In the genomic region with DNA sequence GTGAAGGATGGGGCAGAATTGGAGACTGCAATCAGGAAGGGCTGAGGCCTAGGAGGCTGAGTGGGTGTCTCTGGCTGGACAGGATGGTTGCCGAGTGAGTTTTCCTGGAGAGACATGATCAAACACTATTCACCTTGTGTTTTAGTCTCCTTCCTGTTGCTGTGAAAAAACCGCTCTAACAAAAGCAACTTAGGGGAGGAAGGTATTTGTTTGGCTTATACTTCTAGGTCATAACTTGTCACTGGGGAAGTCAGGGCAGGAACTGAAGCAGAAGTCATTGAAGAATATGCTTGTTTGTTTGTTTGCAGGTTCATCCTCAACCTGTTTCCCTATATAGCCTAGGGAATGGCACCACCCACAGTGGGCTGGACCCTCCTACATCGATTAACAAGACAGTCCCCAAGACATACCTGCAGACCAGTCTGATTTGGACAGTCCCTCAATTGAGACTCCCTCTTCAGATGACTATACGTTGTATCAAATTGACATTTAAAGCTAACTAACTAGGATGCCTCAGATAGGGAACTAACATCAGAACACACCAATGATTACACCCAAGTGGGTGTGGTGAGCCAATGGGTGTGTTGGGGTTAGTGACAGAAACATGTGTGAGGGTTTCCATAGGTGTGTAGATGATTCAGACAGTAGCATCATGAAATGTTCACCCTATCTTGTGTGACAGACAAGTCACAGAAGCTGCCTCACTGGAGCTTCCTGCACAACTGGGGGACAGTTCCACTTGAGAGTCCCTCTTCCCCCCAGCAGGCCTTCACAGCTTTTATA, we compare ENCODE assay signal across 27 mouse cellular contexts. TPM values are rescaled to one million over a fixed set of nuclear protein-coding genes. Genes with fewer than 3 reads are reported as not detected.
DNase-seq lines count a peak whose midpoint lies in the region; ATAC-seq and TF ChIP-seq lines count a peak whose summit lies in the region.
"Had no signal": no experiment of that assay in that cellular context is flagged by ENCODE, and none has a peak within 500 bp of the region (broad histone marks: within the 10 kb centered on the region; RNA-seq: fewer than 3 reads in every experiment).

No protein-coding gene starts in this region.

- no peak overlapping the region for H3K4me2 ChIP-seq in lung, postnatal 0 days (replicated peaks; ENCODE audit: low read depth, low read length)
- 0 out of 2 replicates have a peak overlapping the region, but pooled peaks have one; percentile 6 for H3K4me2 ChIP-seq in liver, embryonic 15.5 days
- H3K4me2 ChIP-seq: embryonic facial prominence, embryonic 15.5 days; hindbrain, embryonic 15.5 days; intestine, embryonic 15.5 days; limb, embryonic 15.5 days; neural tube, embryonic 15.5 days; stomach, embryonic 15.5 days had no signal

- no peaks in the 10 kb centered on the region for H3K36me3 ChIP-seq in lung, postnatal 0 days (ENCODE audit: insufficient read depth, low read length)
- no peaks in the 10 kb centered on the region for H3K36me3 ChIP-seq in liver, embryonic 15.5 days (replicated peaks)
- H3K36me3 ChIP-seq: embryonic facial prominence, embryonic 15.5 days; heart, embryonic 10.5 days; hindbrain, embryonic 15.5 days; intestine, embryonic 15.5 days; limb, embryonic 15.5 days; neural tube, embryonic 15.5 days; stomach, embryonic 15.5 days had no signal

- DNase-seq in kidney, postnatal 14 days = peak; percentile 47
- no peak for DNase-seq in kidney, adult 11 months
- DNase-seq in lung, postnatal 0 days (ENCODE audit: low spot score) = peak; percentile 35
- no peak for DNase-seq in lung, postnatal 10 days
- no peak for DNase-seq in urinary bladder, postnatal 4 days (ENCODE audit: low spot score in 2 of 2)
- no peak for DNase-seq in frontal cortex, adult 2 months (ENCODE audit: extremely low spot score in 1 of 2, low spot score in 1 of 2)
- DNase-seq: adrenal gland, adult 2 months; cerebellum, adult 11 months; cerebellum, adult 9-11 months; gastrocnemius, adult 2 months; heart, postnatal 4 days; lung, postnatal 14 days; midbrain, embryonic 14.5 days; right cerebral cortex, adult 18-20 months; thymus, adult 2 months; thymus, postnatal 4 days had no signal

- H3K9ac ChIP-seq in lung, postnatal 0 days (replicated peaks; ENCODE audit: low read depth) = no peak overlapping the region
- no peak overlapping the region for H3K9ac ChIP-seq in liver, embryonic 15.5 days
- H3K9ac ChIP-seq: embryonic facial prominence, embryonic 15.5 days; hindbrain, embryonic 15.5 days; intestine, embryonic 15.5 days; limb, embryonic 15.5 days; neural tube, embryonic 15.5 days; stomach, embryonic 15.5 days had no signal

- 71% methylated on average over 4 of the region's 4 CpGs for WGBS in lung, postnatal 0 days
- 71% methylated on average over 4 of the region's 4 CpGs for WGBS in liver, embryonic 15.5 days (ENCODE audit: insufficient replicate concordance)

- TF ChIP-seq EP300 in lung, postnatal 0 days (IDR thresholded peaks at IDR 0.05) = no peak

- no peaks in the 10 kb centered on the region for H3K9me3 ChIP-seq in lung, postnatal 0 days (ENCODE audit: low read length)
- H3K9me3 ChIP-seq in liver, embryonic 15.5 days (replicated peaks) = no peaks in the 10 kb centered on the region
- H3K9me3 ChIP-seq: embryonic facial prominence, embryonic 15.5 days; heart, embryonic 10.5 days; hindbrain, embryonic 15.5 days; intestine, embryonic 15.5 days; limb, embryonic 15.5 days; neural tube, embryonic 15.5 days; stomach, embryonic 15.5 days had no signal

- TF ChIP-seq CTCF in lung, postnatal 0 days (IDR thresholded peaks at IDR 0.05) = no peak

- H3K4me3 ChIP-seq in lung, postnatal 0 days (ENCODE audit: low read depth, low read length) = no peak overlapping the region
- no peak overlapping the region for H3K4me3 ChIP-seq in liver, embryonic 15.5 days (replicated peaks)
- H3K4me3 ChIP-seq: embryonic facial prominence, embryonic 15.5 days; gastrocnemius, adult 2 months; heart, embryonic 10.5 days; hindbrain, embryonic 15.5 days; intestine, embryonic 15.5 days; left cerebral cortex, adult 2 months; limb, embryonic 15.5 days; myocyte; neural tube, embryonic 15.5 days; stomach, embryonic 15.5 days had no signal

- H3K4me1 ChIP-seq in lung, postnatal 0 days (ENCODE audit: insufficient read depth, low read depth, low read length) = no peaks in the 10 kb centered on the region; the same call in 1 of the 2 replicates
- H3K4me1 ChIP-seq in liver, embryonic 15.5 days (replicated peaks) = peaks cover 76% of the 10 kb centered on the region
- H3K4me1 ChIP-seq: stomach, embryonic 15.5 days had no signal

- H3K27me3 ChIP-seq in lung, postnatal 0 days (replicated peaks; ENCODE audit: insufficient read depth, low read length) = no peaks in the 10 kb centered on the region
- H3K27me3 ChIP-seq in liver, embryonic 15.5 days = no peaks in the 10 kb centered on the region
- H3K27me3 ChIP-seq: embryonic facial prominence, embryonic 15.5 days; hindbrain, embryonic 15.5 days; intestine, embryonic 15.5 days; limb, embryonic 15.5 days; neural tube, embryonic 15.5 days; Patski; stomach, embryonic 15.5 days had no signal

- no peak overlapping the region for H3K27ac ChIP-seq in lung, postnatal 0 days (ENCODE audit: low read length)
- peak overlapping the region; percentile 56; the same call in 1 of the 2 replicates for H3K27ac ChIP-seq in liver, embryonic 15.5 days (replicated peaks)
- H3K27ac ChIP-seq: embryonic facial prominence, embryonic 15.5 days; gastrocnemius, adult 2 months; heart, embryonic 10.5 days; hindbrain, embryonic 15.5 days; intestine, embryonic 15.5 days; limb, embryonic 15.5 days; neural tube, embryonic 15.5 days; stomach, embryonic 15.5 days had no signal

- ATAC-seq in lung, postnatal 0 days = no peak
- peak; percentile 60 for ATAC-seq in liver, embryonic 15.5 days (ENCODE audit: insufficient read depth)
- ATAC-seq: intestine, embryonic 15.5 days; Patski had no signal

RNA-seq across cellular contexts. Expression of a gene that starts 25.0 kb away (rescaled TPM):
- polyA plus RNA-seq in lung, postnatal 0 days (2015; fragmentation: Nextera tagmentation; extraction: Ambion mirVana) = 26.9 and 35.3 TPM in 2 replicates
- 9.3 and 10.2 TPM in 2 replicates for polyA plus RNA-seq in liver, embryonic 15.5 days (2015; fragmentation: Nextera tagmentation; extraction: Ambion mirVana)
- polyA plus RNA-seq in frontal cortex, adult 2 months (2012; rRNA removed) = 29.5 and 29.6 TPM in 2 replicates

RNA-seq across cellular contexts. Expression of a gene that starts 47.0 kb away (rescaled TPM):
- polyA plus RNA-seq in lung, postnatal 0 days (2015; fragmentation: Nextera tagmentation; extraction: Ambion mirVana) = not detected in 2 replicates
- polyA plus RNA-seq in liver, embryonic 15.5 days (2015; fragmentation: Nextera tagmentation; extraction: Ambion mirVana) = 74.3 and 97.3 TPM in 2 replicates
- 0.24 and 1.8 TPM in 2 replicates for polyA plus RNA-seq in frontal cortex, adult 2 months (2012; rRNA removed)
- polyA plus RNA-seq: embryonic facial prominence, embryonic 15.5 days; myocyte; Patski had no signal

Comparison
In these comparisons a context has a peak if more than half of its experiments do, and no peak if none do; other contexts are left out.
1. DNase-seq: peak in kidney, postnatal 14 days (single experiment) and lung, postnatal 0 days (single experiment); none in kidney, adult 11 months (single experiment), lung, postnatal 10 days (single experiment), urinary bladder, postnatal 4 days (0 of 2) and frontal cortex, adult 2 months (0 of 2).
2. RNA of a gene that starts 47.0 kb away (polyA plus RNA-seq): 74.3 to 97.3 TPM in liver, embryonic 15.5 days; 0.24 to 1.8 TPM in frontal cortex, adult 2 months and not detected in lung, postnatal 0 days; every median in the first group is over 10 times any median in the second.